Mouse (Mus musculus) liver, embryonic 14.5 days (tissue): Measurements from ENCODE around the gene Plxnd1. TPM values are rescaled to one million over a fixed set of nuclear protein-coding genes. Genes with fewer than 3 reads are reported as not detected.

Experiments
- ATAC-seq: fragments of 200-750 bp; cut with Nextera tagmentation; 2 replicates; pipeline ENCODE4 v1.8.0; 2017; ENCODE audit warnings: moderate number of reproducible peaks, mild to moderate bottlenecking, moderate library complexity; ENCODE audit not compliant: insufficient read depth
- DNase-seq, 3 experiments: peaks; one replicate each; pipeline ENCODE4 v3.0.0-alpha.2; 2012 to 2013; ENCODE audit warnings: low read depth in 3 of 3, low spot score in 3 of 3
- H3K27ac ChIP-seq: fragments of 300-500 bp; sonication (generic); 2 replicates; pipeline ENCODE4 v1.5.1; 2014; ENCODE audit warnings: moderate library complexity, mild to moderate bottlenecking, control low read depth, inconsistent platforms
- H3K27me3 ChIP-seq: fragments of 300-500 bp; sonication (generic); 2 replicates; pipeline ENCODE4 v1.6.1; 2014; ENCODE audit warnings: mild to moderate bottlenecking, low read length, moderate library complexity; ENCODE audit not compliant: control insufficient read depth, insufficient read depth
- H3K36me3 ChIP-seq: fragments of 300-500 bp; sonication (generic); replicated peaks from 2 replicates; pipeline ENCODE4 v1.6.1; 2014; ENCODE audit warnings: low read depth; ENCODE audit not compliant: control insufficient read depth, insufficient read depth
- H3K4me1 ChIP-seq, 2 experiments: fragments of 200-500 bp in 1 of 2; fragments of 300-500 bp in 1 of 2; sonication (generic) in 1 of 2; replicated peaks; 2 replicates each; pipeline ENCODE4 v1.6.1; 2012 to 2014; ENCODE audit warnings: antibody characterized with exemption in 1 of 2, inconsistent platforms in 1 of 2, low read length in 1 of 2; ENCODE audit not compliant: control insufficient read depth in 2 of 2, insufficient read depth in 2 of 2
- H3K4me2 ChIP-seq: fragments of 300-500 bp; sonication (generic); 2 replicates; pipeline ENCODE4 v1.6.1; 2014; ENCODE audit warnings: low read depth, mild to moderate bottlenecking, control low read depth, moderate library complexity
- H3K4me3 ChIP-seq, 2 experiments: fragments of 200-500 bp in 1 of 2; fragments of 300-500 bp in 1 of 2; sonication (generic) in 1 of 2; 2 replicates each; pipeline ENCODE4 v1.5.1; 2012 to 2014; ENCODE audit warnings: low read depth in 2 of 2, low read length in 2 of 2, mild to moderate bottlenecking in 2 of 2, control low read depth in 1 of 2, inconsistent platforms in 1 of 2, moderate library complexity in 1 of 2; ENCODE audit not compliant: insufficient read depth in 1 of 2
- H3K9ac ChIP-seq: fragments of 300-500 bp; sonication (generic); replicated peaks from 2 replicates; pipeline ENCODE4 v1.6.1; 2014; ENCODE audit warnings: mild to moderate bottlenecking, control low read depth, moderate library complexity
- H3K9me3 ChIP-seq: fragments of 300-500 bp; sonication (generic); 2 replicates; pipeline ENCODE4 v1.6.1; 2016; ENCODE audit warnings: low read length, mixed read lengths; ENCODE audit not compliant: control insufficient read depth
- CTCF ChIP-seq: IDR thresholded peaks from 2 replicates; pipeline ENCODE4 v1.5.1; 2016; ENCODE audit warnings: antibody characterized with exemption, low read depth, control low read depth
- EP300 ChIP-seq: IDR thresholded peaks from 2 replicates; pipeline ENCODE4 v1.6.1; 2016; ENCODE audit warnings: antibody characterized with exemption, low read depth
- WGBS: fragments of 180-500 bp; shearing (Covaris S2); extraction: QIAGEN DNeasy Blood & Tissue Kit; methylation state at CpG from one replicate; pipeline ENCODE4 v1.1.7; 2014; ENCODE audit not compliant: insufficient replicate concordance; 5-methylcytosine and 5-hydroxymethylcytosine counted together
- polyA plus RNA-seq, 2 experiments: library from polyadenylated mRNA; depleted of rRNA in 1 of 2; stranded (reverse) in 1 of 2; unstranded in 1 of 2; fragments of >200 nt; fragmentation: Nextera tagmentation in 1 of 2; extraction: Ambion mirVana in 1 of 2; gene quantifications; 2 replicates each; pipeline versions ENCODE4 v1.2.1 to v1.2.3; 2012 to 2014

Plxnd1 gene
- polyA plus RNA-seq, 2 experiments = 6.4 to 13.0 TPM

DNA sequence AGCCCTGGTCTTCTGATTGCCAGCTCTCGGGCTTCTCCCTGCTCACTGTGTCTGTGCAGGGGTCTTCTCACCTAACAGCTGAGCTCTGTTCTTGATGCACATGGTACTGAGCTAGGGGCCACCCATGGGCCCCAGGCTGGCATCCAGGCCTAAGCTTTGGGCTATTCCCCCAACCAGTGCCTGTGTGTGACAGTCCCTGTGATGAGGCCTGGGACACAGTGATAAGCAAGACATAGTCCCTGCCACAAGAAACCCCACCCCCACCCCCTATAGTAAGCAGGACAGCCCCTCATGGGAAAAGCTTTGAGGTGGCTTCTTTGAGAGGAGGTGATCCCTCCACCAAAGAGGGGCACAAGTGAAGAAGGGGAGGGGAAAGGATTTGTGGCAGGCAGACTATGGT, 76.2 kb downstream of the Plxnd1 start:
- no peaks in the 10 kb centered on the region for H3K27me3 ChIP-seq
- DNase-seq = no peak
- no peak overlapping the region for H3K4me3 ChIP-seq
- no peak overlapping the region for H3K9ac ChIP-seq
- H3K27ac ChIP-seq = no peak overlapping the region
- 0 out of 2 replicates have a peak, but pooled peaks have one; percentile 28 for ATAC-seq
- no peak overlapping the region for H3K4me2 ChIP-seq
- H3K9me3 ChIP-seq = no peaks in the 10 kb centered on the region
- H3K36me3 ChIP-seq = no peaks in the 10 kb centered on the region
- 50% methylated on average over 1 of the region's 1 CpGs for WGBS
- TF ChIP-seq EP300 (no peak), CTCF (no peak)
- peaks cover 0 to 3% of the 10 kb centered on the region in 2 experiments; a peak in 1 of 4 replicates for H3K4me1 ChIP-seq

GRCm38 (mm10) chr6:115916611-115917010, 78.2 kb downstream of the Plxnd1 start:
- Histone ChIP-seq H3K36me3 (no peaks in the 10 kb centered on the region), H3K9me3 (no peaks in the 10 kb centered on the region), H3K4me2 (no peak overlapping the region), H3K4me3 (no peak overlapping the region), H3K4me1 (peaks cover 0 to 3% of the 10 kb centered on the region in 2 experiments; a peak in 1 of 4 replicates), H3K9ac (no peak overlapping the region), H3K27ac (no peak overlapping the region), H3K27me3 (no peaks in the 10 kb centered on the region)
- no peak for ATAC-seq
- TF ChIP-seq EP300 = no peak
- no peak for DNase-seq
- 59% methylated on average over 5 of the region's 5 CpGs for WGBS

- DNase-seq = no peak
- no peak overlapping the region for H3K4me2 ChIP-seq
- H3K4me3 ChIP-seq = no peak overlapping the region
- 45% methylated on average over 17 of the region's 17 CpGs for WGBS
- no peak for TF ChIP-seq EP300
- TF ChIP-seq CTCF = no peak
- H3K27ac ChIP-seq = no peak overlapping the region
- H3K27me3 ChIP-seq = no peaks in the 10 kb centered on the region
- no peaks in the 10 kb centered on the region for H3K36me3 ChIP-seq
- no peak overlapping the region for H3K9ac ChIP-seq
- no peak for ATAC-seq
- no peaks in the 10 kb centered on the region for H3K9me3 ChIP-seq
- peaks cover 0 to 3% of the 10 kb centered on the region in 2 experiments; a peak in 1 of 4 replicates for H3K4me1 ChIP-seq
Measured at GRCm38 (mm10) chr6:115915601-115916445, 79.0 kb downstream of the Plxnd1 start.

GRCm38 (mm10) chr6:115914511-115915202, 80.1 kb downstream of the Plxnd1 start:
- 79% methylated on average over 15 of the region's 15 CpGs for WGBS
- Histone ChIP-seq H3K27ac (no peak overlapping the region), H3K9ac (no peak overlapping the region), H3K9me3 (no peaks in the 10 kb centered on the region), H3K36me3 (no peaks in the 10 kb centered on the region), H3K4me1 (peaks cover 0 to 6% of the 10 kb centered on the region in 2 experiments; a peak in 1 of 4 replicates), H3K4me3 (no peak overlapping the region), H3K27me3 (no peaks in the 10 kb centered on the region), H3K4me2 (no peak overlapping the region)
- ATAC-seq (no peak), DNase-seq (no peak)
- no peak for TF ChIP-seq EP300
- TF ChIP-seq CTCF = no peak

DNA sequence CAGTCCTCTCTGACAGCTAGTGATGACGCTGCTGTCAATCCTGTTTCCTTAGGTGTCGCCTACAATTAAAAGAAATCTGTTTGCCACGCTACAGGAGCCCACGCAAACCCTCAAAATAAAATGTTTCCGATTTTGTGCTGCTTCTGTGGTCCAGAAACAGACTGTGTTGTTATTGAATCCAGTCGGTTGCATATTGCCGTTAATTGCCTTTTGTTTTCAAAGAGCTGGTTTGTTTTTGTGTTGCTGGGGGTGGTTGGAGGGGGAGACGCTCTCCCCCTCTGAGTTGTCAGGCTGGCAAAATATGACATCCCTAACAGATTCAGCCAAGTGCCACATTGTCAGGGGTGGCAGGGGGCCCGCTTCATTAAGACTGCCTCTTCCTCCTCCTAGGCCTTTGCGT, 81.3 kb downstream of the Plxnd1 start:
- H3K27me3 ChIP-seq = no peaks in the 10 kb centered on the region
- H3K4me1 ChIP-seq = peaks cover 6 to 17% of the 10 kb centered on the region in 2 experiments; a peak in 3 of 4 replicates
- DNase-seq (no peak), ATAC-seq (no peak)
- no peak for TF ChIP-seq CTCF
- TF ChIP-seq EP300 = no peak
- WGBS = 73% methylated on average over 10 of the region's 10 CpGs
- H3K4me2 ChIP-seq = no peak overlapping the region
- H3K9ac ChIP-seq = no peak overlapping the region
- H3K27ac ChIP-seq = no peak overlapping the region
- no peak overlapping the region for H3K4me3 ChIP-seq
- H3K36me3 ChIP-seq = no peaks in the 10 kb centered on the region
- no peaks in the 10 kb centered on the region for H3K9me3 ChIP-seq
